Mouse (Mus musculus): ENCODE results near the gene Elmo1. TPM values are rescaled to one million over a fixed set of nuclear protein-coding genes. Genes with fewer than 3 reads are reported as not detected.

Gene Elmo1
- polyA plus RNA-seq, 1 experiment from 2014 or later, result 31.3 TPM

- Histone ChIP-seq H3K4me3 (ENCODE audit: inconsistent target) (no peak overlapping the region), H3K79me2 (ENCODE audit: inconsistent target) (no peaks in the 10 kb centered on the region), H3K36me3 (ENCODE audit: inconsistent target) (no peaks in the 10 kb centered on the region), H3K27ac (no peak overlapping the region)
- WGBS (ENCODE audit: missing documents), result 96% methylated on average over 10 of the region's 10 CpGs
Measured at GRCm38 (mm10) chr13:20512317-20513240, 422.2 kb downstream of the Elmo1 start.

GRCm38 (mm10) chr13:20514721-20515120 is 424.3 kb downstream of the Elmo1 start:
- 97% methylated on average over 3 of the region's 3 CpGs for WGBS (ENCODE audit: missing documents)
- no peaks in the 10 kb centered on the region for H3K36me3 ChIP-seq (ENCODE audit: inconsistent target)
- H3K27ac ChIP-seq, result no peak overlapping the region
- H3K79me2 ChIP-seq (ENCODE audit: inconsistent target), result no peaks in the 10 kb centered on the region
- H3K4me3 ChIP-seq (ENCODE audit: inconsistent target), result no peak overlapping the region

- H3K36me3 ChIP-seq (ENCODE audit: inconsistent target), result no peaks in the 10 kb centered on the region
- no peak overlapping the region for H3K4me3 ChIP-seq (ENCODE audit: inconsistent target)
- H3K79me2 ChIP-seq (ENCODE audit: inconsistent target), result no peaks in the 10 kb centered on the region
- no peak overlapping the region for H3K27ac ChIP-seq
- WGBS (ENCODE audit: missing documents), result 85% methylated on average over 4 of the region's 4 CpGs
Measured at GRCm38 (mm10) chr13:20516096-20516495, 425.7 kb downstream of the Elmo1 start.

- Histone ChIP-seq H3K79me2 (ENCODE audit: inconsistent target) (no peaks in the 10 kb centered on the region), H3K4me3 (ENCODE audit: inconsistent target) (no peak overlapping the region), H3K36me3 (ENCODE audit: inconsistent target) (no peaks in the 10 kb centered on the region), H3K27ac (no peak overlapping the region)
- 88% methylated on average over 4 of the region's 4 CpGs for WGBS (ENCODE audit: missing documents)
Measured at GRCm38 (mm10) chr13:20517702-20518101, 427.3 kb downstream of the Elmo1 start.

- no peaks in the 10 kb centered on the region for H3K79me2 ChIP-seq (ENCODE audit: inconsistent target)
- H3K36me3 ChIP-seq (ENCODE audit: inconsistent target), result no peaks in the 10 kb centered on the region
- 94% methylated on average over 3 of the region's 3 CpGs for WGBS (ENCODE audit: missing documents)
Measured at GRCm38 (mm10) chr13:20521492-20521891, 431.1 kb downstream of the Elmo1 start.

GRCm38 (mm10) chr13:20523671-20524070 is 433.3 kb downstream of the Elmo1 start:
- Histone ChIP-seq H3K36me3 (ENCODE audit: inconsistent target) (no peaks in the 10 kb centered on the region), H3K79me2 (ENCODE audit: inconsistent target) (no peaks in the 10 kb centered on the region), H3K27ac (no peak overlapping the region), H3K4me3 (ENCODE audit: inconsistent target) (no peak overlapping the region)
- 100% methylated on average over 1 of the region's 1 CpGs for WGBS (ENCODE audit: missing documents)

More at GRCm38 (mm10) chr13:20521492-20521891, 431.1 kb downstream of the Elmo1 start:
- Histone ChIP-seq H3K4me3 (ENCODE audit: inconsistent target) (no peak overlapping the region), H3K27ac (no peak overlapping the region)

- Histone ChIP-seq H3K27ac (no peak overlapping the region), H3K4me3 (ENCODE audit: inconsistent target) (no peak overlapping the region), H3K36me3 (ENCODE audit: inconsistent target) (no peaks in the 10 kb centered on the region), H3K79me2 (ENCODE audit: inconsistent target) (no peaks in the 10 kb centered on the region)
- 96% methylated on average over 2 of the region's 4 CpGs for WGBS (ENCODE audit: missing documents)
Measured at GRCm38 (mm10) chr13:20525844-20526243, 435.4 kb downstream of the Elmo1 start.

GRCm38 (mm10) chr13:20537053-20537452 is 446.7 kb downstream of the Elmo1 start:
- H3K79me2 ChIP-seq (ENCODE audit: inconsistent target), result no peaks in the 10 kb centered on the region
- no peaks in the 10 kb centered on the region for H3K36me3 ChIP-seq (ENCODE audit: inconsistent target)
- H3K4me3 ChIP-seq (ENCODE audit: inconsistent target), result no peak overlapping the region
- WGBS (ENCODE audit: missing documents), result 100% methylated on average over 1 of the region's 1 CpGs
- H3K27ac ChIP-seq, result no peak overlapping the region

- no peak overlapping the region for H3K4me3 ChIP-seq (ENCODE audit: inconsistent target)
- H3K79me2 ChIP-seq (ENCODE audit: inconsistent target), result no peaks in the 10 kb centered on the region
- no peaks in the 10 kb centered on the region for H3K36me3 ChIP-seq (ENCODE audit: inconsistent target)
- no peak overlapping the region for H3K27ac ChIP-seq
- 50% methylated on average over 1 of the region's 2 CpGs for WGBS (ENCODE audit: missing documents)
Measured at GRCm38 (mm10) chr13:20537487-20537886, 447.1 kb downstream of the Elmo1 start.

GRCm38 (mm10) chr13:20538216-20539070 is 448.0 kb downstream of the Elmo1 start:
- Histone ChIP-seq H3K27ac (no peak overlapping the region), H3K4me3 (ENCODE audit: inconsistent target) (no peak overlapping the region), H3K36me3 (ENCODE audit: inconsistent target) (no peaks in the 10 kb centered on the region), H3K79me2 (ENCODE audit: inconsistent target) (no peaks in the 10 kb centered on the region)
- 73% methylated on average over 12 of the region's 12 CpGs for WGBS (ENCODE audit: missing documents)

- 100% methylated on average over 2 of the region's 2 CpGs for WGBS (ENCODE audit: missing documents)
- no peaks in the 10 kb centered on the region for H3K36me3 ChIP-seq (ENCODE audit: inconsistent target)
- H3K79me2 ChIP-seq (ENCODE audit: inconsistent target), result no peaks in the 10 kb centered on the region
- H3K27ac ChIP-seq, result no peak overlapping the region
- no peak overlapping the region for H3K4me3 ChIP-seq (ENCODE audit: inconsistent target)
Measured at GRCm38 (mm10) chr13:20539631-20540030, 449.2 kb downstream of the Elmo1 start.

GRCm38 (mm10) chr13:20546568-20547204 is 456.3 kb downstream of the Elmo1 start:
- WGBS (ENCODE audit: missing documents), result 88% methylated on average over 12 of the region's 12 CpGs
- Histone ChIP-seq H3K4me3 (ENCODE audit: inconsistent target) (no peak overlapping the region), H3K36me3 (ENCODE audit: inconsistent target) (no peaks in the 10 kb centered on the region), H3K79me2 (ENCODE audit: inconsistent target) (no peaks in the 10 kb centered on the region), H3K27ac (no peak overlapping the region)

GRCm38 (mm10) chr13:20549983-20550382 is 459.6 kb downstream of the Elmo1 start:
- no peaks in the 10 kb centered on the region for H3K36me3 ChIP-seq (ENCODE audit: inconsistent target)
- 97% methylated on average over 4 of the region's 4 CpGs for WGBS (ENCODE audit: missing documents)
- H3K79me2 ChIP-seq (ENCODE audit: inconsistent target), result no peaks in the 10 kb centered on the region
- no peak overlapping the region for H3K27ac ChIP-seq
- no peak overlapping the region for H3K4me3 ChIP-seq (ENCODE audit: inconsistent target)

- Histone ChIP-seq H3K36me3 (ENCODE audit: inconsistent target) (no peaks in the 10 kb centered on the region), H3K27ac (no peak overlapping the region), H3K4me3 (ENCODE audit: inconsistent target) (no peak overlapping the region), H3K79me2 (ENCODE audit: inconsistent target) (no peaks in the 10 kb centered on the region)
- WGBS (ENCODE audit: missing documents), result 89% methylated on average over 1 of the region's 1 CpGs
Measured at GRCm38 (mm10) chr13:20551559-20551958, 461.2 kb downstream of the Elmo1 start.

Data from macrophage (primary cell).